Mouse (Mus musculus): Measurements from ENCODE around the gene Cldn6. TPM values are rescaled to one million over a fixed set of nuclear protein-coding genes. Genes with fewer than 3 reads are reported as not detected.

Cldn6 gene
- polyA plus RNA-seq, 1 experiment from 2014 or later, result 49.2 TPM

- H3K9ac ChIP-seq, result no peak within 1 kb of the TSS
- no peaks in the 10 kb centered on the region for H3K36me3 ChIP-seq
- H3K4me1 ChIP-seq, result peaks cover 5% of the 10 kb centered on the region
- no peak within 1 kb of the TSS for H3K4me3 ChIP-seq
- peak within 1 kb of the TSS; percentile 30 for H3K4me2 ChIP-seq (replicated peaks)
- no peak within 1 kb of the TSS for H3K27ac ChIP-seq
- ATAC-seq (ENCODE audit: insufficient number of reproducible peaks, insufficient read depth, low FRiP score, low TSS enrichment), result no peak
- 4% methylated on average over 27 of the region's 27 CpGs for WGBS
- peaks cover 43% of the 10 kb centered on the region for H3K27me3 ChIP-seq
- H3K9me3 ChIP-seq, result no peaks in the 10 kb centered on the region
These were observed 18.8 kb upstream of the Cldn6 start, which contains the start of gene Bicdl2 for GRCm38 (mm10) chr17:23660117-23660875. Gene Bicdl2 (plus strand): TSS chr17:23660506.

- no peak for ATAC-seq (ENCODE audit: insufficient number of reproducible peaks, insufficient read depth, low FRiP score, low TSS enrichment)
- H3K27me3 ChIP-seq, result peaks cover 43% of the 10 kb centered on the region
- H3K27ac ChIP-seq, result no peak overlapping the region
- no peak overlapping the region for H3K4me3 ChIP-seq
- no peaks in the 10 kb centered on the region for H3K36me3 ChIP-seq
- no peak overlapping the region for H3K9ac ChIP-seq
- peak overlapping the region; percentile 30 for H3K4me2 ChIP-seq (replicated peaks)
- peaks cover 5% of the 10 kb centered on the region for H3K4me1 ChIP-seq
- no peaks in the 10 kb centered on the region for H3K9me3 ChIP-seq
- 3% methylated on average over 14 of the region's 14 CpGs for WGBS
These were observed 18.2 kb upstream of the Cldn6 start for GRCm38 (mm10) chr17:23660876-23661200.

- no peak for ATAC-seq (ENCODE audit: insufficient number of reproducible peaks, insufficient read depth, low FRiP score, low TSS enrichment)
- Histone ChIP-seq H3K27ac (no peak overlapping the region), H3K9ac (no peak overlapping the region), H3K27me3 (peaks cover 43% of the 10 kb centered on the region), H3K36me3 (peaks cover 3% of the 10 kb centered on the region), H3K4me3 (no peak overlapping the region), H3K4me2 (replicated peaks) (no peak overlapping the region), H3K4me1 (peaks cover 5% of the 10 kb centered on the region), H3K9me3 (no peaks in the 10 kb centered on the region)
- under 1% methylated on average over 9 of the region's 9 CpGs for WGBS
These were observed 17.5 kb upstream of the Cldn6 start for GRCm38 (mm10) chr17:23661526-23661925.

- WGBS, result 15% methylated on average over 5 of the region's 5 CpGs
- no peak overlapping the region for H3K4me2 ChIP-seq (replicated peaks)
- peaks cover 5% of the 10 kb centered on the region for H3K4me1 ChIP-seq
- H3K27ac ChIP-seq, result no peak overlapping the region
- peaks cover 29% of the 10 kb centered on the region for H3K36me3 ChIP-seq
- peaks cover 36% of the 10 kb centered on the region for H3K27me3 ChIP-seq
- H3K9me3 ChIP-seq, result no peaks in the 10 kb centered on the region
- ATAC-seq (ENCODE audit: insufficient number of reproducible peaks, insufficient read depth, low FRiP score, low TSS enrichment), result peak; percentile 68; the same call in 1 of the 2 replicates
- no peak overlapping the region for H3K4me3 ChIP-seq
- H3K9ac ChIP-seq, result no peak overlapping the region
These were observed 14.5 kb upstream of the Cldn6 start for GRCm38 (mm10) chr17:23664556-23665021.

- H3K27ac ChIP-seq, result no peak overlapping the region
- H3K36me3 ChIP-seq, result peaks cover 38% of the 10 kb centered on the region
- H3K4me3 ChIP-seq, result no peak overlapping the region
- 81% methylated on average over 14 of the region's 14 CpGs for WGBS
- H3K9me3 ChIP-seq, result no peaks in the 10 kb centered on the region
- peaks cover 5% of the 10 kb centered on the region for H3K4me1 ChIP-seq
- H3K9ac ChIP-seq, result 0 out of 2 replicates have a peak overlapping the region, but pooled peaks have one; percentile 24
- no peak for ATAC-seq (ENCODE audit: insufficient number of reproducible peaks, insufficient read depth, low FRiP score, low TSS enrichment)
- peaks cover 27% of the 10 kb centered on the region for H3K27me3 ChIP-seq
- H3K4me2 ChIP-seq (replicated peaks), result no peak overlapping the region
These were observed 13.5 kb upstream of the Cldn6 start for GRCm38 (mm10) chr17:23665511-23665910.

GRCm38 (mm10) chr17:23670516-23671074 lies 8.5 kb upstream of the Cldn6 start:
- Histone ChIP-seq H3K4me2 (replicated peaks) (no peak overlapping the region), H3K27ac (no peak overlapping the region), H3K4me3 (no peak overlapping the region), H3K4me1 (peaks cover 21% of the 10 kb centered on the region), H3K27me3 (peaks cover 12% of the 10 kb centered on the region), H3K9me3 (no peaks in the 10 kb centered on the region), H3K9ac (no peak overlapping the region), H3K36me3 (peaks cover 41% of the 10 kb centered on the region)
- no peak for ATAC-seq (ENCODE audit: insufficient number of reproducible peaks, insufficient read depth, low FRiP score, low TSS enrichment)
- WGBS, result 83% methylated on average over 7 of the region's 7 CpGs

GRCm38 (mm10) chr17:23671519-23671918 lies 7.5 kb upstream of the Cldn6 start:
- no peak for ATAC-seq (ENCODE audit: insufficient number of reproducible peaks, insufficient read depth, low FRiP score, low TSS enrichment)
- peaks cover 21% of the 10 kb centered on the region for H3K27me3 ChIP-seq
- H3K9ac ChIP-seq, result no peak overlapping the region
- no peak overlapping the region for H3K27ac ChIP-seq
- no peak overlapping the region for H3K4me2 ChIP-seq (replicated peaks)
- H3K9me3 ChIP-seq, result no peaks in the 10 kb centered on the region
- H3K36me3 ChIP-seq, result peaks cover 38% of the 10 kb centered on the region
- H3K4me3 ChIP-seq, result no peak overlapping the region
- WGBS, result 89% methylated on average over 3 of the region's 3 CpGs
- peaks cover 30% of the 10 kb centered on the region for H3K4me1 ChIP-seq

- H3K4me2 ChIP-seq (replicated peaks), result peak overlapping the region; percentile 98
- no peak overlapping the region for H3K9ac ChIP-seq
- 67% methylated on average over 3 of the region's 3 CpGs for WGBS
- H3K36me3 ChIP-seq, result peaks cover 26% of the 10 kb centered on the region
- no peak overlapping the region for H3K27ac ChIP-seq
- no peak for ATAC-seq (ENCODE audit: insufficient number of reproducible peaks, insufficient read depth, low FRiP score, low TSS enrichment)
- no peaks in the 10 kb centered on the region for H3K9me3 ChIP-seq
- peaks cover 33% of the 10 kb centered on the region for H3K4me1 ChIP-seq
- H3K4me3 ChIP-seq, result peak overlapping the region; percentile 61
- H3K27me3 ChIP-seq, result peaks cover 23% of the 10 kb centered on the region
These were observed 6.3 kb upstream of the Cldn6 start for GRCm38 (mm10) chr17:23672761-23673160.

- H3K4me2 ChIP-seq (replicated peaks), result peak within 1 kb of the TSS; percentile 98
- H3K27ac ChIP-seq, result no peak within 1 kb of the TSS
- ATAC-seq (ENCODE audit: insufficient number of reproducible peaks, insufficient read depth, low FRiP score, low TSS enrichment), result peak; percentile 95
- peaks cover 33% of the 10 kb centered on the region for H3K4me1 ChIP-seq
- WGBS, result under 1% methylated on average over 45 of the region's 45 CpGs
- peaks cover 20% of the 10 kb centered on the region for H3K36me3 ChIP-seq
- H3K9ac ChIP-seq, result peak within 1 kb of the TSS; percentile 55
- H3K4me3 ChIP-seq, result peak within 1 kb of the TSS; percentile 61
- H3K27me3 ChIP-seq, result peaks cover 27% of the 10 kb centered on the region
- no peaks in the 10 kb centered on the region for H3K9me3 ChIP-seq
These were observed 5.5 kb upstream of the Cldn6 start, which contains the start of the genes Hcfc1r1 and Thoc6 for GRCm38 (mm10) chr17:23673424-23674073. Gene Hcfc1r1 (plus strand): TSS chr17:23673596. Gene Thoc6 (minus strand): TSS chr17:23673882.

- no peak overlapping the region for H3K27ac ChIP-seq
- peak overlapping the region; percentile 61 for H3K4me3 ChIP-seq
- peaks cover 12% of the 10 kb centered on the region; the same call in 1 of the 2 replicates for H3K36me3 ChIP-seq
- peaks cover 33% of the 10 kb centered on the region for H3K4me1 ChIP-seq
- WGBS, result 35% methylated on average over 9 of the region's 9 CpGs
- H3K9me3 ChIP-seq, result no peaks in the 10 kb centered on the region
- H3K27me3 ChIP-seq, result peaks cover 36% of the 10 kb centered on the region
- H3K9ac ChIP-seq, result peak overlapping the region; percentile 55
- no peak for ATAC-seq (ENCODE audit: insufficient number of reproducible peaks, insufficient read depth, low FRiP score, low TSS enrichment)
- peak overlapping the region; percentile 98 for H3K4me2 ChIP-seq (replicated peaks)
These were observed 4.6 kb upstream of the Cldn6 start for GRCm38 (mm10) chr17:23674271-23674952.

- peaks cover 33% of the 10 kb centered on the region for H3K4me1 ChIP-seq
- no peaks in the 10 kb centered on the region for H3K9me3 ChIP-seq
- peak overlapping the region; percentile 98 for H3K4me2 ChIP-seq (replicated peaks)
- no peak overlapping the region for H3K4me3 ChIP-seq
- H3K27me3 ChIP-seq, result peaks cover 43% of the 10 kb centered on the region
- no peak overlapping the region for H3K9ac ChIP-seq
- WGBS, result 36% methylated on average over 5 of the region's 5 CpGs
- no peak overlapping the region for H3K27ac ChIP-seq
- H3K36me3 ChIP-seq, result peaks cover 6% of the 10 kb centered on the region; the same call in 1 of the 2 replicates
- no peak for ATAC-seq (ENCODE audit: insufficient number of reproducible peaks, insufficient read depth, low FRiP score, low TSS enrichment)
These were observed 3.9 kb upstream of the Cldn6 start for GRCm38 (mm10) chr17:23675127-23675526.
